Mouse (Mus musculus): Measurements from ENCODE around the gene Gab3. TPM values are rescaled to one million over a fixed set of nuclear protein-coding genes. Genes with fewer than 3 reads are reported as not detected.

Gab3 gene
- polyA plus RNA-seq, 1 experiment from 2014 or later = 3.4 TPM

DNA sequence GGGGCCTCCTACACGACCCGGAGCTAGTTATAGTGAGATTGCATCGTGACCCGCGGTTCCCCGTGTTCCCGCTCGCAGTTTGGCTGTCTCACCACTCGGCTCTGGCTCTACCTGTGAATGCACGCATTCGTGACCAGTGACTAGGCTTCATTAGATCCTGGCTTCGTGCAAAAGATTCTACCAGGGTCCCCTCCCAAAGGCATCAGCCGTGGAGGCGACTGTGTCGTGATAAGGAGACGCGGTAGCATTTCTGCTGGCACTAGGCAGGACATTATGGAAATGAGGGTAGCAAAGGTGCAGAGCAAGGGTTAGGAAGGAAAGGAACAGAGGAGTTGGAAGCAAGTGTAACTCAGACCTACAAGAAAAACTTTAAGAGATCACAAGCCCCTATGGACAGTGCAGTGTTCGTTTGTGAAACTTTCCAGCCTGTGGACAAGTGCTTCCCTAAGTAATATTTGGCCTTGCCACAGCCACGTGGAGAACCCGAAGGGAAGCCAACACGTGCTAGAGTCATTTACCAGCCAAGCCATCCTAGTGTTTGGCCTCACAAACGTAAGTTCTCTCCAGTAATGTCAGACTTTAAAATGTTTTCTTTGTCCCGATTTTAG, 11.0 kb upstream of the Gab3 start:
- Histone ChIP-seq H3K36me3 (ENCODE audit: control insufficient read depth, insufficient read depth, low read length) (peaks cover 2% of the 10 kb centered on the region; the same call in 1 of the 2 replicates), H3K4me1 (ENCODE audit: control insufficient read depth, insufficient read depth, low read length) (no peaks in the 10 kb centered on the region), H3K4me2 (ENCODE audit: low read depth, low read length) (peak overlapping the region; percentile 58), H3K27me3 (ENCODE audit: control insufficient read depth, insufficient read depth, low read length) (no peaks in the 10 kb centered on the region), H3K27ac (ENCODE audit: low read length) (peak overlapping the region; percentile 71), H3K4me3 (replicated peaks; ENCODE audit: low read length) (peak overlapping the region; percentile 64), H3K9me3 (replicated peaks; ENCODE audit: control insufficient read depth, low read length) (no peaks in the 10 kb centered on the region), H3K9ac (ENCODE audit: low read length) (peak overlapping the region; percentile 74)
- no peak for ATAC-seq (ENCODE audit: insufficient read depth, low FRiP score)
- 19% methylated on average over 23 of the region's 23 CpGs for WGBS

DNA sequence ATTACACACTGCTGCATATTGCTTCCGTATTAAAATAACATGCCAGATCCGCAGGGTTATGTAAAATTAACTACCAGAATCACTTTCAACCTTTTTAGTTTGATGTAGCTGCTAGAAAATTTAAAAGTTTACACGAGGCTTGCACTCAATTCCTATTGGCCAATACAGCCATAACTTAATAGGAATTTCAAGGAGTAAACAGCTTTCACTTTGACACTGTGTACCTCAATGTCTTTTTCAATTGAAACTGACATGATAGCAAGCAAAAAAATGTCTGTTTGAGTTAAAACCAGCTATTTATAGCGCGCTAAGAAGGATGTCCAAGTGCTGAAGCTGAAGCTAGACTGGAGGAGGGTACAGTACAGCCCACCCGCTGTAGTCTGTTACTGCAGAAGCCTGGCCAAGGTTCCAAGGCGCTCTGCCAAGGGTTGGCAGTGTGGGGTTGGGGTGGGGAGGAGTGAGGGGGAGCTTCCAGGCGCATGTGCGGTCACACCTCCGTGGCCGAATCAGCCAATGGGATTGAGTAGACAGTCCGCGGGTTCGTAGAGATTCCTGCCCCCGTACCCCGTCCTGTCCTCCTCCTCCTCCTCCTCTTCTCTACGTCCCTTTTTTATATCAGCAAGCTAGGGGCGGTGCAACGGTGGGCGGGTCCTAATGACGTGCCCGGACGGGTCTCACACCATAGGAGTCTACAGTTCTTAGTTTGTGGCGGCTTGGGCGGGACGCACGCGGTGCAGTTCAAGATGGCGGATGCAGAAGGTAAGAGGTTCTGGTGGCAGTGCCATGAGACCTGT, 10.3 kb upstream of the Gab3 start, which contains the start of gene Dkc1:
TSS of gene Dkc1 (plus strand) at position 486 of the 794 bp plus-strand sequence.
- H3K27me3 ChIP-seq (ENCODE audit: control insufficient read depth, insufficient read depth, low read length) = no peaks in the 10 kb centered on the region
- H3K9me3 ChIP-seq (replicated peaks; ENCODE audit: control insufficient read depth, low read length) = no peaks in the 10 kb centered on the region
- 18% methylated on average over 29 of the region's 29 CpGs for WGBS
- H3K36me3 ChIP-seq (ENCODE audit: control insufficient read depth, insufficient read depth, low read length) = peaks cover 2% of the 10 kb centered on the region; the same call in 1 of the 2 replicates
- H3K9ac ChIP-seq (ENCODE audit: low read length) = peak within 1 kb of the TSS; percentile 74
- no peaks in the 10 kb centered on the region for H3K4me1 ChIP-seq (ENCODE audit: control insufficient read depth, insufficient read depth, low read length)
- ATAC-seq (ENCODE audit: insufficient read depth, low FRiP score) = peak; percentile 100
- peak within 1 kb of the TSS; percentile 64 for H3K4me3 ChIP-seq (replicated peaks; ENCODE audit: low read length)
- H3K27ac ChIP-seq (ENCODE audit: low read length) = peak within 1 kb of the TSS; percentile 71
- H3K4me2 ChIP-seq (ENCODE audit: low read depth, low read length) = peak within 1 kb of the TSS; percentile 58

DNA sequence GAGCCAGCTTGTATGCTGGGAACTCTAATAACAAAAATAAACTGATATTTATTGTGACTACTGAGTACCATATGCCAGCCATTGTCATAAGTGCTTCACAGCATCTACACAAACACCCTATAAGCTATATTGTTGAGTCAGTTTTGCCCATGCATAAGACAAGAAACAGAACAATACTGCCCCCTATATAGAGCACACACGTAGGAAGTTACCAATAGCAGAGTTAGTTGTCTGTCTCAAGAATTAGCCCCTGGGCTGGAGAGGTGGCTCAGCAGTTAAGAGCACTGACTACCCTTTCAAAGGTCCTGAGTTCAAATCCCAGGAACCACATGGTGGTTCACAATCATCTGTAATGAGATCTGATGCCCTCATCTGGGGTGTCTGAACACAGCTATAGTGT, 396 bp upstream of the Gab3 start:
- no peak overlapping the region for H3K4me3 ChIP-seq (replicated peaks; ENCODE audit: low read length)
- no peak overlapping the region for H3K9ac ChIP-seq (ENCODE audit: low read length)
- no peaks in the 10 kb centered on the region for H3K4me1 ChIP-seq (ENCODE audit: control insufficient read depth, insufficient read depth, low read length)
- 12% methylated on average over 1 of the region's 1 CpGs for WGBS
- H3K27me3 ChIP-seq (ENCODE audit: control insufficient read depth, insufficient read depth, low read length) = no peaks in the 10 kb centered on the region
- H3K27ac ChIP-seq (ENCODE audit: low read length) = no peak overlapping the region
- H3K36me3 ChIP-seq (ENCODE audit: control insufficient read depth, insufficient read depth, low read length) = no peaks in the 10 kb centered on the region
- H3K4me2 ChIP-seq (ENCODE audit: low read depth, low read length) = no peak overlapping the region
- H3K9me3 ChIP-seq (replicated peaks; ENCODE audit: control insufficient read depth, low read length) = no peaks in the 10 kb centered on the region
- no peak for ATAC-seq (ENCODE audit: insufficient read depth, low FRiP score)

DNA sequence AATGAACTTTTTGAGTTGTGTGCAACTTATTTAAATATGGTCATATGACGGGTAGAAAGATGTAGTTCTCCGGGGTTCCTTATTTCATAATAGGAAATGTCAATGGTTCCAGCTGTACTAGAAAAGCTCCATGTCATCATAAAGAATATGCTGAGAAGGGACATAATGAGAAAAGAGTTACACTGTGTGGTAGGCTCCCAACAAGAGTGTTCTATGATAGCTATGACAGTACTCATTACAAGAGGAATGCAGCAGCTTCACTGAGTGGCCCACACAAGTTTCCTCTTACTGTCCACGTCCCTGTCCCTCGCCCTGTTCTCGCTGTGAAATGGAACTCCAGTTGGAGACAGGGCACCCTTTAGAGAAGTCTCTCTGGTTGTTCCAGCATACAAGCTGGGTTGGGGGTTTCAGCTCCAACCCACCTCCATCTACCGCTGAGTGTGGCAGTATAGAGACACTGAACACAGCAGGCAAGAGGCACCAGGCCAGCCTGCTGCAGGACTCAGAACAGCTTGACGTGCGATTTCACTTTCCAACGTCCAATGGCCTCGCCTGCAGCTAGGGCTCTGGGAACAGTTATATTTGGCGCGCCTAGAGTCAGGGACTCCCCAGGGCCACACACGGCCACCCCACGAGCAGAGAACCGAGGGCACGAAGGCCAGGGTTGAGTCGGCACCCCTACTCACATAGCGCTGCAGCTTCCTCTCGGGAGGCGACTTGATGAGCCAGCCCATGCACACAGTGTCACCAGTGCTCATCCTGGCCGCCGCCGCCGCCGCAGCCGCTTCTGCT, 1.1 kb downstream of the Gab3 start:
- WGBS = 16% methylated on average over 26 of the region's 26 CpGs
- Histone ChIP-seq H3K4me2 (ENCODE audit: low read depth, low read length) (peak overlapping the region; percentile 58), H3K4me1 (ENCODE audit: control insufficient read depth, insufficient read depth, low read length) (no peaks in the 10 kb centered on the region), H3K4me3 (replicated peaks; ENCODE audit: low read length) (peak overlapping the region; percentile 55), H3K27me3 (ENCODE audit: control insufficient read depth, insufficient read depth, low read length) (no peaks in the 10 kb centered on the region), H3K9ac (ENCODE audit: low read length) (peak overlapping the region; percentile 72), H3K36me3 (ENCODE audit: control insufficient read depth, insufficient read depth, low read length) (no peaks in the 10 kb centered on the region), H3K27ac (ENCODE audit: low read length) (no peak overlapping the region), H3K9me3 (replicated peaks; ENCODE audit: control insufficient read depth, low read length) (no peaks in the 10 kb centered on the region)
- ATAC-seq (ENCODE audit: insufficient read depth, low FRiP score) = peak; percentile 50; the same call in 1 of the 2 replicates

DNA sequence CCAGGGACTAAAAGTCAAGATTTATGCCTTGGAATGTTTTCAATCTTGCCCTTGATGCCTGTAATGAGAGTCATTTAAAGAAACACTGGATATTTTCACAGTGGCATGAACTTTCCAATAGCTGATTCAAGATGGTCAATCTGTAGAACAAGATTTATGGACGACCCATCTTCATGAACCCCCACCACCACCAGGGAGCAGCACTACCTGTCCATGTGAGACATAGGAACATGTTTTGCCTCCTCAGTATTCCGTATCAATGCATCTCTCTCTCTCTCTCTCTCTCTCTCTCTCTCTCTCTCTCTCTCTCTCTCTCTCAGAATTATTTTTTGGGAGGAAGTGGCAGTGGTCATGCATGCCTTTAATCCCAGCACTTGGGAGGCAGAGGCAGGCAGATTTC, 2.9 kb downstream of the Gab3 start:
- H3K9ac ChIP-seq (ENCODE audit: low read length) = no peak overlapping the region
- no peaks in the 10 kb centered on the region for H3K9me3 ChIP-seq (replicated peaks; ENCODE audit: control insufficient read depth, low read length)
- no peak overlapping the region for H3K4me2 ChIP-seq (ENCODE audit: low read depth, low read length)
- ATAC-seq (ENCODE audit: insufficient read depth, low FRiP score) = no peak
- H3K4me1 ChIP-seq (ENCODE audit: control insufficient read depth, insufficient read depth, low read length) = no peaks in the 10 kb centered on the region
- no peaks in the 10 kb centered on the region for H3K27me3 ChIP-seq (ENCODE audit: control insufficient read depth, insufficient read depth, low read length)
- no peaks in the 10 kb centered on the region for H3K36me3 ChIP-seq (ENCODE audit: control insufficient read depth, insufficient read depth, low read length)
- H3K4me3 ChIP-seq (replicated peaks; ENCODE audit: low read length) = no peak overlapping the region
- no peak overlapping the region for H3K27ac ChIP-seq (ENCODE audit: low read length)
- 64% methylated on average over 2 of the region's 2 CpGs for WGBS

DNA sequence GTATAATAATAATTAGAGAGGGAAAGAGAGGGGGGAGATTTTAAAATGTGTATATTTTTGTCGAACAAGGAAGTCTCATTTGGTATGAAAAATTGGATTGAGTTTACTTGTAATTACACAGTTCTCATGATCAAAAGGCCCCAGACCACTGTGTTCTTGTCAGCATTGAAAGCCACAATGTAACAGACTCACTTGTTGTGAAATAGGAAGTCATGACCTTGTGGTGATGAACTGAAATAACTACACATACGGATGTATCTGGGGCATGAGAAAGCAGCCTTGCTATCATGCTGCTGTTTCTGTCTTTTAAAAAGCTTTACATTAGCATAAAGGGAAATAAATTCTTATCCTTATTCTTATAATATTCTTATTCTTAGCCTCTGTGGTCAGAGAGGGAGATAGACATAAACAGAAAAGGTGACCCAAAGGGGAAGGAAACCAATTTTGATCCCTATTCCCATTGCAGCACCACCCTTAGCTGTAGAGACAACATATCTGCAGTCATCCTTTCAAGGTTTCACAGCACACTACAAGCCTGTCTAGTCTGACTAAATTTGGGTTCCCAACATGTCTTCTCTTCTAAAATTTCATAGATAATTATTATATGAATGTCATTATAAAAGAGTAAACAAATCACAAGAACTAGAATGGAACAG, 29.0 kb downstream of the Gab3 start:
- Histone ChIP-seq H3K4me1 (ENCODE audit: control insufficient read depth, insufficient read depth, low read length) (no peaks in the 10 kb centered on the region), H3K4me3 (replicated peaks; ENCODE audit: low read length) (no peak overlapping the region), H3K9me3 (replicated peaks; ENCODE audit: control insufficient read depth, low read length) (no peaks in the 10 kb centered on the region), H3K9ac (ENCODE audit: low read length) (no peak overlapping the region), H3K4me2 (ENCODE audit: low read depth, low read length) (no peak overlapping the region), H3K27ac (ENCODE audit: low read length) (no peak overlapping the region), H3K36me3 (ENCODE audit: control insufficient read depth, insufficient read depth, low read length) (no peaks in the 10 kb centered on the region), H3K27me3 (ENCODE audit: control insufficient read depth, insufficient read depth, low read length) (no peaks in the 10 kb centered on the region)
- no peak for ATAC-seq (ENCODE audit: insufficient read depth, low FRiP score)
- 77% methylated on average over 2 of the region's 2 CpGs for WGBS

DNA sequence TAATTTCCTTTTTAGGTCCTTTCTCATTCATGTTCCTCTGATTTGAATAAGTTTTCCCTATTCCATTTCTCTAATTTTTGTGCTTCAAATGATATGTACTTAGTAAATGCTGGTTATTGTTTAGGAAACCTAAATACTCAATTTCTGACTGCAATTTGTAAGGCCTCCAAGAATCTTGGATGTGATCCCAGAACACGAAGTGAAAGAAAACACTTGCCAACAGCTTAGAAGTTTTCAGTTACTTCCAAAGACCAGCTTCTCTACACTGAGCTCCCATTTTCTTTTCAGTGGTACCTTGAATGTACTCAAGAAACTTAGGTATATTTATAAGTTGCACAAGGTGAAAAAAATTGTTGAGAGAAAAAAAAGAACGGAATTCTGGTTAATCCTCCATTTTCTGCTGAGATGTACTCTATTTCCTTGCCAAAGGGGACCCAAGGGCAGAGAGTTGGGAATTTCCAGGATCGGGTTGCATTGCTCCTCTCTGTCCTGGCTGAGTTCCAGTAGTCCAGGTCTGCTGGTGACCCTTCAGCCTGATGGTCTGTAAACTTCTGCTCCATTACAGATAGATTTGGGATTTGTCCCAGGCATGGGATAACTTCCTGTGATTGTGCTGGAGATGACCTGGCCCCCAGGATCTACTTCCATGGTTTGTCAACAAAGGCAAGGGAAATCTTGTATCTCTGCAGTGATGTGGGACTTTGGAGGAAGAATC, 38.2 kb downstream of the Gab3 start:
- H3K9me3 ChIP-seq (replicated peaks; ENCODE audit: control insufficient read depth, low read length) = no peaks in the 10 kb centered on the region
- H3K4me2 ChIP-seq (ENCODE audit: low read depth, low read length) = no peak overlapping the region
- no peaks in the 10 kb centered on the region for H3K27me3 ChIP-seq (ENCODE audit: control insufficient read depth, insufficient read depth, low read length)
- peak overlapping the region; percentile 55 for H3K27ac ChIP-seq (ENCODE audit: low read length)
- H3K4me3 ChIP-seq (replicated peaks; ENCODE audit: low read length) = no peak overlapping the region
- 38% methylated on average over 3 of the region's 3 CpGs for WGBS
- no peak overlapping the region for H3K9ac ChIP-seq (ENCODE audit: low read length)
- H3K36me3 ChIP-seq (ENCODE audit: control insufficient read depth, insufficient read depth, low read length) = no peaks in the 10 kb centered on the region
- no peaks in the 10 kb centered on the region for H3K4me1 ChIP-seq (ENCODE audit: control insufficient read depth, insufficient read depth, low read length)
- no peak for ATAC-seq (ENCODE audit: insufficient read depth, low FRiP score)

DNA sequence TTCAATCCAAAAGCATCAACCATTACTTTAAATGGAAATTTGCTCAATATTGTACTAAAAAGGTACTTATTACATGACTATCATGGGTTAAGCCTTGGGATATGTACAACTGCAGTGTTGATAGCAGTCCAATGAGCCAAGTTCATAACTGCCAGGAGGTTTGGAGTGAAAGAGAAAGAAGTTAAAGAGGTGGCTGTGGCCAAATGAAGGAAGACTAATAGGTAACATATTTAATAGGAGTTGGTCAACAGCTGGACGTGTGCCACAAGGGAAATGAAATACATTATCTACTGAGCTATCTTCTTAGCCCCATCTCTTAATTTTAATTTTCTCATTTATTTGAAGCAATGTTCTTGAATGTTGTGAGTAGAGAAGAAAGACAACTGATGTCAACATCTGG, 39.3 kb downstream of the Gab3 start:
- Histone ChIP-seq H3K27me3 (ENCODE audit: control insufficient read depth, insufficient read depth, low read length) (no peaks in the 10 kb centered on the region), H3K4me1 (ENCODE audit: control insufficient read depth, insufficient read depth, low read length) (no peaks in the 10 kb centered on the region), H3K36me3 (ENCODE audit: control insufficient read depth, insufficient read depth, low read length) (no peaks in the 10 kb centered on the region), H3K27ac (ENCODE audit: low read length) (no peak overlapping the region), H3K4me3 (replicated peaks; ENCODE audit: low read length) (no peak overlapping the region), H3K9ac (ENCODE audit: low read length) (no peak overlapping the region), H3K9me3 (replicated peaks; ENCODE audit: control insufficient read depth, low read length) (no peaks in the 10 kb centered on the region), H3K4me2 (ENCODE audit: low read depth, low read length) (no peak overlapping the region)
- no peak for ATAC-seq (ENCODE audit: insufficient read depth, low FRiP score)
- WGBS = 60% methylated on average over 1 of the region's 1 CpGs
